Mouse (Mus musculus) forebrain, embryonic 12.5 days (tissue): ENCODE measurements around the gene Zfp729b. TPM values are rescaled to one million over a fixed set of nuclear protein-coding genes. Genes with fewer than 3 reads are reported as not detected.

Source experiments
- ATAC-seq: fragments of 200-750 bp; cut with Nextera tagmentation; 2 replicates; pipeline ENCODE4 v1.8.0; 2017; ENCODE audit warnings: moderate TSS enrichment; ENCODE audit not compliant: low FRiP score
- H3K27ac ChIP-seq: fragments of 300-500 bp; sonication (generic); 2 replicates; pipeline ENCODE4 v1.5.1; 2016; ENCODE audit warnings: mild to moderate bottlenecking
- H3K27me3 ChIP-seq: fragments of 300-500 bp; sonication (generic); 2 replicates; pipeline ENCODE4 v1.6.1; 2016; ENCODE audit warnings: mild to moderate bottlenecking
- H3K36me3 ChIP-seq: fragments of 300-500 bp; sonication (generic); replicated peaks from 2 replicates; pipeline ENCODE4 v1.6.1; 2016; ENCODE audit warnings: mild to moderate bottlenecking
- H3K4me1 ChIP-seq: fragments of 300-500 bp; sonication (generic); 2 replicates; pipeline ENCODE4 v1.6.1; 2016
- H3K4me2 ChIP-seq: fragments of 300-500 bp; sonication (generic); 2 replicates; pipeline ENCODE4 v1.6.1; 2016; ENCODE audit warnings: mild to moderate bottlenecking, moderate library complexity
- H3K4me3 ChIP-seq: fragments of 300-500 bp; sonication (generic); replicated peaks from 2 replicates; pipeline ENCODE4 v1.5.1; 2016; ENCODE audit warnings: mild to moderate bottlenecking
- H3K9ac ChIP-seq: fragments of 300-500 bp; sonication (generic); 2 replicates; pipeline ENCODE4 v1.6.1; 2016; ENCODE audit warnings: mild to moderate bottlenecking
- H3K9me3 ChIP-seq: fragments of 300-500 bp; sonication (generic); 2 replicates; pipeline ENCODE4 v1.6.1; 2016
- WGBS: fragments of 180-500 bp; shearing (Covaris S2); methylation state at CpG from one replicate; pipeline ENCODE4 v1.1.7; 2016; 5-methylcytosine and 5-hydroxymethylcytosine counted together
- polyA plus RNA-seq: library from polyadenylated mRNA; unstranded; fragments of >200 nt; fragmentation: Nextera tagmentation; extraction: Ambion mirVana; gene quantifications from 2 replicates; pipeline ENCODE4 v1.2.1, GENCODE M21; 2016

The Zfp729b gene
- 4.8 and 5.3 TPM in 2 replicates for polyA plus RNA-seq

DNA sequence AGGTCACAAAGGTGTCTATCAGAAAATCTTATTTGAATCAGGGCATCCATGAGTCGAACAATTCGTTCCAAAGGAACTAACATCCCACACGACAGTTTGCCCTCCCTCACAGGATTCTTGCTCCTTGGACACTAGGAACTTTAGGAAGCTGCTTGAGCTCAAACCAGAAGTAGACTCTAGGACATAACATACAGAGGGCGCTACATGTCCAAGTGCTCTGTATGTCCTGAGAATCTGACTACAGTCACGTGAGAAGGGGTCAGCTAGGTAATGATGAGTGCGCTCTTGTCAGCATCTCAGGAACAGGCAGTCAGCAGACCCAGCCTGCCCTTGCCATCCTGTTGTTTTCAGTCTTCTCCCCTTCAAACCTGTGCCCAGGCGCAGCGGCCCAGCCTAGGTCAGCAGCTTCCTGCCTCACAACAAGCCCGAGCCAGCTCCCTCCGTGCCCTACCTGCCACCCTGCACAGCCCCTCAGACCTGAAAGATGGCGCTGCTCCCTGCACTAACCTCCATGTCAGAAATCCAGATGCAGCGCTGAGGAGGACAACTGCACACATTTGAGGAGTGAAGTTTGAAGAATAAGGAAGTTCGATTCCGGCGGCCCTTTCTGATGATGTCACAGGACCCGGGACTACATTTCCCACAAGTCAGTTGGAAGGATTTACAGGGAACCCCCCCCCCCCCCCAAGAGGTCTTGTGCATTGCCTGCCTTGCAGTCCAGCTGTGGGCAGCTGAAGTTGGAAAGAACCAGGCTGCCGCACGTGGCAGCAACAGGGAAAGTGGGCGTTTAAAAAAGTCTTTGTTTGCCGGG is at the start of gene Zfp729b:
Zfp729b (minus strand) TSS at position 642 of the 811 bp plus-strand sequence.
- 2% methylated on average over 20 of the region's 20 CpGs for WGBS
- H3K4me1 ChIP-seq, result peaks cover 4% of the 10 kb centered on the region
- peak; percentile 97 for ATAC-seq
- peak within 1 kb of the TSS; percentile 70 for H3K4me3 ChIP-seq
- no peaks in the 10 kb centered on the region for H3K36me3 ChIP-seq
- H3K9ac ChIP-seq, result peak within 1 kb of the TSS; percentile 63
- H3K27ac ChIP-seq, result peak within 1 kb of the TSS; percentile 50; the same call in 1 of the 2 replicates
- H3K27me3 ChIP-seq, result no peaks in the 10 kb centered on the region
- H3K4me2 ChIP-seq, result peak within 1 kb of the TSS; percentile 60
- no peaks in the 10 kb centered on the region; the same call in 1 of the 2 replicates for H3K9me3 ChIP-seq

DNA sequence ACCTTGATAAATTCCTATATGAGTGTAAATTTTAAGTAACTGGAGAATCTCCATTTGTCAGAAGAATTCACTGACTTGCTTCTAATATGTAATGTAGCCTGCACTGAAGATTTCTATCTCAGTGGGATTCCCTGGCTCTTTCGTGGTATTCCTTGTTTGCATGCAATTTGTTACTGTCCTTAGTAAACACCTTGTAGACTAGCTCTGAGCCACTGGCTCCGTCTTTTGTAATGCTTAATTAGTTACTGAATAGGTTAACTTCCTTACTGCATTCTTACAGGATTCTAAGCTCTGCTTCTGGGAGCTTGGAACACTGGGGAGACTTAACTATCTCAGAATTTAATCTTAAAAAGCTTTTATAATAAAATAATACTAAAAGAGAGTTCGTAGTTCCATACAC is 43.0 kb upstream of the Zfp729b start:
- no peaks in the 10 kb centered on the region for H3K27me3 ChIP-seq
- no peak for ATAC-seq
- H3K4me3 ChIP-seq, result no peak overlapping the region
- no peaks in the 10 kb centered on the region for H3K36me3 ChIP-seq
- H3K9me3 ChIP-seq, result no peaks in the 10 kb centered on the region
- no peak overlapping the region for H3K4me2 ChIP-seq
- WGBS, result 26% methylated on average over 3 of the region's 3 CpGs
- H3K4me1 ChIP-seq, result no peaks in the 10 kb centered on the region
- H3K27ac ChIP-seq, result no peak overlapping the region
- H3K9ac ChIP-seq, result no peak overlapping the region

DNA sequence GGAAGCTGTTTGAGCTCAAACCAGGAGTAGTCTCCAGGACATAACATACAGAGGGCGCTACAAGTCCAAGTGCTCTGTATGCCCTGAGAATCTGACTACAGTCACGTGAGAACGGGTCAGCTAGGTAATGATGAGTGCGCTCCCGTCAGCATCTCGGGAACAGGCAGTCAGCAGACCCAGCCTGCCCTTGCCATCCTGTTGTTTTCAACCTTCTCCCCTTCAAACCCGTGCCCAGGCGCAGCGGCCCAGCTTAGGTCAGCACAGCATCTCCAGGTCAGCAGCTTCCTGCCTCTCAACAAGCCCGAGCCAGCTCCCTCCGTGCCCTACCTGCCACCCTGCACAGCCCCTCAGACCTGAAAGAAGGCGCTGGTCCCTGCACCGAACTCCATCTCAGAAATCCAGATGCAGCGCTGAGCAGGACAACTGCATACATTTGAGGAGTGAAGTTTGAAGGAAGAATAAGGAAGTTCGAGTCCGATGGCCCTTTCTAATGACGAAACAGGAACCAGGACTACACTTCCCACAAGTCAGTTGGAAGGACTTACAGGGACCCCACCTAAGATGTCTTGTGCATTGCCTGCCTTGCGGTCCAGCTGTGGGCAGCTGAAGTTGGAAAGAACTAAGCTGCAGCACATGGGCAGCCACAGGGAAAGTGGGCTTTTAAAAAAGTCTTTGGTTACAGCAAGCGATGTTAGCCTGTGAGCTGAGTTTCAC is 27.9 kb upstream of the Zfp729b start, which contains the start of the genes Gm49345 and Zfp729a:
Gm49345 (minus strand) TSS at position 476 of the 714 bp plus-strand sequence.
Zfp729a (minus strand) TSS at position 498 of the 714 bp plus-strand sequence.
- Histone ChIP-seq H3K9me3 (no peaks in the 10 kb centered on the region), H3K36me3 (no peaks in the 10 kb centered on the region), H3K27me3 (no peaks in the 10 kb centered on the region), H3K27ac (0 out of 2 replicates have a peak within 1 kb of the TSS, but pooled peaks have one; percentile 5), H3K4me3 (peak within 1 kb of the TSS; percentile 80), H3K4me2 (peak within 1 kb of the TSS; percentile 51), H3K9ac (peak within 1 kb of the TSS; percentile 69), H3K4me1 (0 out of 2 replicates have a peak, but pooled peaks cover 4% of the 10 kb centered on the region)
- peak; percentile 98 for ATAC-seq
- under 1% methylated on average over 19 of the region's 19 CpGs for WGBS

DNA sequence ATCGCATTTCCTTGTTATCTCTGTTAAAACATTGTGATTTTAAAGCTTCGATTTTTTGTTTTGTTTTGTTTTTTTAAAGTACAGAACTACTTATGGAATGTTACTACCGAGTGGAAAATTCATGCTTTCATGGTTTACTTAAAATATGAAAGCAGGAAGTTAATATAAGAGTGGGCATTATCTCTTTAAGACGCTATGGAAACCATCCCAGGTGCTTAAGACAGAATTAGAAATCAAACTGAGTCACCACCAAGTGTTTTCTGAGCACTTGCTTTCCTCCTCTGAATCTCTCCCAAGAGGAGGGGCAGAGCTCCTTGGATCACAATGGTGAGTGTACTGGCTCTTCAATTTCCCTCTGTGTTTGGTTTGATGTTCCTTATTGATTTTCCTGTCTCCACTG is 601 bp upstream of the Zfp729b start:
- WGBS, result 92% methylated on average over 4 of the region's 4 CpGs
- no peak for ATAC-seq
- no peaks in the 10 kb centered on the region for H3K36me3 ChIP-seq
- peaks cover 4% of the 10 kb centered on the region for H3K4me1 ChIP-seq
- no peak overlapping the region for H3K4me2 ChIP-seq
- no peaks in the 10 kb centered on the region; the same call in 1 of the 2 replicates for H3K9me3 ChIP-seq
- no peak overlapping the region for H3K4me3 ChIP-seq
- H3K27me3 ChIP-seq, result no peaks in the 10 kb centered on the region
- H3K9ac ChIP-seq, result no peak overlapping the region
- H3K27ac ChIP-seq, result no peak overlapping the region

DNA sequence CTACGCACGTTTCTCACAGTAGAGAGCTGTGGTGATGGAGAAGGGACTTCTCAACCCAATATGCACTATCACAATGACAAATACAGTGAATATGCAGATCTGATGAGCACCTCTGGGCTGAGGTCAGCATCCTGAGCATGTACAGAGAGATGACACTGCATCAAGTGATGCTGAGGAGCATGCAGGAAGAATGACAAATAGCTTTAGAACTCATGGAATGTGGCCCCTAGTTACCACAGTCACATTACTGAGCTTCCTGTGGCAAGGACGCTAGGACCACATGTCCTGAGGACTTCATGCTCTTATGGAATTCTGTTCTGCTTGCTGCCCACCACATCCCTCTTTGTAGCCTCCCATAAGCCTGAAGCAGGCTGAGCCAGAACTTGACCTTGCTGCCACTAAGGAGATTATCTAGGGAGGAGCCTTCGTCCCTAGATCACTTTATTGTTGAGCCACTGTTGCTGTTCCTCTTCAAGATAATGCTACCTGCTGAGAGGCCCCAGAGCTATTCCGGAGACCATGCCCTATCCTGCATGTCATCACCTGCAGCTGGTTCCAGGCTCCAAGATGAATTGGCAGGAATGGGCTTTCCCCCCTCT is 36.8 kb downstream of the Zfp729b start:
- Histone ChIP-seq H3K36me3 (no peaks in the 10 kb centered on the region), H3K27me3 (no peaks in the 10 kb centered on the region), H3K4me3 (no peak overlapping the region), H3K4me1 (no peaks in the 10 kb centered on the region), H3K4me2 (no peak overlapping the region), H3K9ac (no peak overlapping the region), H3K9me3 (no peaks in the 10 kb centered on the region), H3K27ac (no peak overlapping the region)
- ATAC-seq, result no peak
- WGBS, result 71% methylated on average over 5 of the region's 5 CpGs

DNA sequence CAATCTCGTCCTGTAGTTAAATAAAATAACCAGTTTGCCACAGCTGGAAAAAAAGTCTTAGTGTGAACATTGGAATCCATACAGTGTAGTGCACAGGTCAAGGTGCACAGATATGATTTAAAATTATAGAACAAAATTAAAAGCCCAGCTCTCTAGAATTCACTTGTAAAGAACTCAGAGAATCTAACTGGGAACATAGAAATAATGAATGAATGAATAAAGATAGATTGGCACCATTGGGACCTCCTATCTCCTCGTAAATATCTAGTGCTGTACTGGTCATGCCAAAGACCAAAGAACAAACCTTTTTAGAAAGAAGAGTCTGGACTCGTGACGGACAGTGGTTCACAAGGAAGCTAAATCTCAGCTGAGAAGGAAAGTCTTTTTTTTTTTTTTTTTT is 55.8 kb downstream of the Zfp729b start, which contains the start of gene Zfp748:
Zfp748 (minus strand) TSS at position 101 of the 400 bp plus-strand sequence.
- H3K36me3 ChIP-seq, result no peaks in the 10 kb centered on the region
- no peak for ATAC-seq
- H3K9me3 ChIP-seq, result no peaks in the 10 kb centered on the region
- peaks cover 12% of the 10 kb centered on the region for H3K4me1 ChIP-seq
- peak within 1 kb of the TSS; percentile 83 for H3K9ac ChIP-seq
- H3K4me2 ChIP-seq, result peak within 1 kb of the TSS; percentile 78
- H3K4me3 ChIP-seq, result peak within 1 kb of the TSS; percentile 87
- WGBS, result 83% methylated on average over 4 of the region's 4 CpGs
- H3K27ac ChIP-seq, result peak within 1 kb of the TSS; percentile 83
- no peaks in the 10 kb centered on the region for H3K27me3 ChIP-seq

DNA sequence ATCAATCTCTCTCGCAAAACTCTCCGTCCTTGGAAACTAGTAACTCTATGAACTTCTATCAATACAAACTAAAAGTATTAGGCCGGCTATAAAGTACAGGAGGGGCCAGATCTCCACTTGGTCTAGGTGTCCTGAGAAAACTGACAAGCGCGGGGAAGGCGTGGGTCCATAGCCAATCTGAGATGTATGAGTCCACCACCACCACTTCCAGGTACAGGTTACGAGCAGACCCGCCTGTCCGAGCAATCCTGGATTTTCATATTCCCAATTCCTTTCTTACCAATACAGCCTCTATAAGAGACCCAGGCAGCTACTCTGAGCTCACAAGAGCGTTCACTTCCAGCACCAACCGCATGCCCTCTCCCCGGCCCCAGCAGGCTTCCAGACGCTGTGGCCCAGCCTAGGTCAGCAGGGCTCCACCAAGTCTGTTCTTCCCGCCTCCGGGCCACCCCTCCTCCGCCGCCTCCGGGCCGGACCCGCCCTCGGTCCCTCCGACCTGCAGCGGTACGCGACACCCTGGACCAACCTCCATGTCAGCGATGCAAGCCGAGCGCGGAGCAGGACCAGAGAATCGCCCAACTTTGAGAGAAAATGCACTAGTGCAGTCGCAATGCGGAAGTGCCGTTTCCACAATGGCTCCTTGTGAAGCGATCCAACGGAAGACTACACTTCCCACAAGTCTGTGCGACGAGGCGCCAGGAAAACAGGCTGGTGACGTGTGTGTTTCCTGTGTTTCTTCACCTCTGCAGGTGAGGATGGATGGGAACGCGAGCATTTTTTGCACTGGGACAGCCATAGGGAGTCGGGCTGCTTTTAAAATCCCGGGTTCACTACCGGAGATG is 56.8 kb downstream of the Zfp729b start:
- Histone ChIP-seq H3K36me3 (no peaks in the 10 kb centered on the region), H3K4me3 (peak overlapping the region; percentile 87), H3K27ac (peak overlapping the region; percentile 83), H3K27me3 (no peaks in the 10 kb centered on the region), H3K9me3 (no peaks in the 10 kb centered on the region), H3K9ac (peak overlapping the region; percentile 83), H3K4me2 (peak overlapping the region; percentile 78), H3K4me1 (peaks cover 12% of the 10 kb centered on the region)
- under 1% methylated on average over 44 of the region's 44 CpGs for WGBS
- ATAC-seq, result peak; percentile 99

DNA sequence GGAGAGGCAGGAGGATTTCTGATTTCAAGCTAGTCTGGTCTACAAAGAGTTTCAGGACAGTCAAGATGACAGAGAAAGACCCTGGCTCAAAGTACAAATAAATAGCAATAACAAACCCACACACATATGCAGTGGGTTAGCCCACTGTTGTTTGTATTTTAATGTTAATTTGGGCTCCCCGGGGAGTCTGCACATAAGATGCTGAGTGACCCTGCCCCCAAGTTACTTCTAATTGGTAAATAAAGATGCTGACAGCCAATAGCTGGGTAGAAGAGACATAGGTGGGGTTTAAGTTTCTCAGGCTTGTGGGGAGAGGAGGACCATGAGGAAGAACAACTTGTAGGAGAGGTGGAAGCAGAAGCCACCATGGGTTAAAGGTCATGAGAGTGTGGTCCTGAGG is 63.6 kb downstream of the Zfp729b start:
- Histone ChIP-seq H3K9me3 (no peaks in the 10 kb centered on the region), H3K27ac (no peak overlapping the region), H3K4me2 (no peak overlapping the region), H3K4me3 (no peak overlapping the region), H3K4me1 (no peaks in the 10 kb centered on the region), H3K27me3 (no peaks in the 10 kb centered on the region), H3K9ac (no peak overlapping the region), H3K36me3 (peaks cover 41% of the 10 kb centered on the region)
- 84% methylated on average over 1 of the region's 1 CpGs for WGBS
- no peak for ATAC-seq

Other genes starting within 250 kb of the Zfp729b start
- gene Gm28044, start 249.2 kb downstream of the Zfp729b start, polyA plus RNA-seq, result not detected in 2 replicates
- gene Zfp953, start 249.1 kb downstream of the Zfp729b start, polyA plus RNA-seq, result 0.87 and 0.94 TPM in 2 replicates
- not detected in 2 replicates for gene Gm28041, start 234.0 kb downstream of the Zfp729b start, polyA plus RNA-seq
- gene Zfp456, start 233.9 kb downstream of the Zfp729b start, polyA plus RNA-seq, result 0.56 and 0.86 TPM in 2 replicates
- gene Zfp429, start 209.9 kb downstream of the Zfp729b start, polyA plus RNA-seq, result 3.3 and 4.1 TPM in 2 replicates
- gene Zfp459, start 188.3 kb downstream of the Zfp729b start, polyA plus RNA-seq, result 1.1 TPM in 2 replicates
- gene Zfp874a, start 158.1 kb downstream of the Zfp729b start, polyA plus RNA-seq, result 6.3 and 6.5 TPM in 2 replicates
- 1.4 and 2.0 TPM in 2 replicates for gene Zfp874b, start 125.4 kb downstream of the Zfp729b start, polyA plus RNA-seq
- gene Zfp58, start 109.2 kb downstream of the Zfp729b start, polyA plus RNA-seq, result 17.5 and 18.0 TPM in 2 replicates
- gene Gm26965, start 83.6 kb downstream of the Zfp729b start, polyA plus RNA-seq, result not detected in 2 replicates
- 28.3 and 29.7 TPM in 2 replicates for gene Zfp87, start 83.5 kb downstream of the Zfp729b start, polyA plus RNA-seq
- gene Zfp748, start 55.9 kb downstream of the Zfp729b start, polyA plus RNA-seq, result 15.7 and 16.6 TPM in 2 replicates
- gene Gm49345, start 28.1 kb upstream of the Zfp729b start, polyA plus RNA-seq, result 0.49 TPM in 1 of 2 replicates, not detected in the other
- gene Zfp729a, start 28.1 kb upstream of the Zfp729b start, polyA plus RNA-seq, result 3.4 and 3.8 TPM in 2 replicates
- 13.5 and 13.8 TPM in 2 replicates for gene Zfp738, start 77.4 kb upstream of the Zfp729b start, polyA plus RNA-seq
- 9.3 and 9.6 TPM in 2 replicates for gene Zfp65, start 119.5 kb upstream of the Zfp729b start, polyA plus RNA-seq
- 5.4 and 5.8 TPM in 2 replicates for gene Zfp85, start 145.5 kb upstream of the Zfp729b start, polyA plus RNA-seq
- gene Zfp493, start 170.0 kb upstream of the Zfp729b start, polyA plus RNA-seq, result 3.3 TPM in 2 replicates
- 9.1 and 10.2 TPM in 2 replicates for gene Zfp273, start 204.0 kb upstream of the Zfp729b start, polyA plus RNA-seq
- gene Gm10037, start 221.4 kb upstream of the Zfp729b start, polyA plus RNA-seq, result 3.4 and 4.6 TPM in 2 replicates